Mouse (Mus musculus) central nervous system, embryonic 18 days (tissue): Measurements from ENCODE around the gene Spata25. TPM values are rescaled to one million over a fixed set of nuclear protein-coding genes. Genes with fewer than 3 reads are reported as not detected.

Source experiments
- polyA plus RNA-seq: library from polyadenylated mRNA; depleted of rRNA; stranded (reverse); fragments of >200 nt; gene quantifications from 2 replicates; pipeline ENCODE4 v1.2.3, GENCODE M21; 2012; rRNA removed

The Spata25 gene
- polyA plus RNA-seq: 0.12 TPM in 1 of 2 replicates, not detected in the other

DNA sequence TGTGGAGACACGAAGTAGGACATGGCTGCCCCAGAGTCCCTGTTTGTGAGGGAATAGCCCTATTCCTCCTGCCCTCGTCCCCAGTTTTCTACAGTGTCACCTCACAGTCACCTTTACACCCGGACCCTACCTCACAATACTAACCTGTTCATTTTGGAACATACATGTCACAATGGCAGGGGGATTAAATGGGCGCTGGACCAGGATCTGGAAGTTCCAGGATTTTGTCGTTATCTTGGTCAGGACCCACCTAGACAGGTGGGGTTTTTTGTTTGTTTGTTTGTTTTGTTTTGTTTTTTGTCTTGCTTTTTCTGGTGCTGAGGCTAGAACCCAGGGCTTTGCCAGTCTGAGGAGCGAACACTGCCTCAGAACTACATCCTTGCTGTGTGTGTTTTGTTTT, at the start of gene Spata25:
Gene Spata25 (minus strand): TSS at position 101 of the 400 bp plus-strand sequence.

DNA sequence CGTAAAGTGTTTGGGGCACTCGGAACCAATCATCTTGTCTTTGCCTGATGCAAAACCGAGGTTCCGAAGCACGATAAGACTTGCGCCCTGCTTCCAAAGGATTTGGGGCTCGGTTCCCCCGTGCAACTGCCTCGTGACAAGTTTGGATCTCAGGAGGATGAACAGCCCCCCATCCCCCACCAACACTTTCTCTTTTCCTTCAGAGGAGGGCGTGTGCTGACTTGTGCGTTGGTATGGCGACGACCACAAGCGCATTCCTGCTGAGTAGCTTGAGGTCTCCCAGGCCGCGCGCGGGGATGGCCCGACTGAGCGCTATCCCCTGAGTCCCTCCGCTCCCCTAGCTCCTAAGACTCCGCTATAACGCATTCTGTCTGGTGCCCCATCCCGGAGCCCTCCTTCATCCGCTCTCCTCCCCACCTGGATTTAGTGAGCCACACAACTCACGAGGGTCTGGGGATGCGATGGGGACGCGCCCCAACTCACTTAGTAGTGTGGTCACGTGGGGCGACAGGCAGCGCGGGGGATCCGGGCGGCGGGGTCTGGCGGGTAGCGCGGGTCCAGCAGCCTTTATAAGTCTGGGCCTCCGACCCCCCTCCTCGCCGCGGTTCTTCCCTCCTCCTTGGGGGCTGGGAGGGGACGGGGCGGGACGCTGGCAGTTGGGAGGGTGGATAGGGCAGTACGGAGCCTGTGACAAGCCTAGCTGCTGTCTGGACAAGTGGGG, 28.9 kb upstream of the Spata25 start, which contains the start of gene Pltp:
Gene Pltp (minus strand): TSS at position 611 of the 721 bp plus-strand sequence.

DNA sequence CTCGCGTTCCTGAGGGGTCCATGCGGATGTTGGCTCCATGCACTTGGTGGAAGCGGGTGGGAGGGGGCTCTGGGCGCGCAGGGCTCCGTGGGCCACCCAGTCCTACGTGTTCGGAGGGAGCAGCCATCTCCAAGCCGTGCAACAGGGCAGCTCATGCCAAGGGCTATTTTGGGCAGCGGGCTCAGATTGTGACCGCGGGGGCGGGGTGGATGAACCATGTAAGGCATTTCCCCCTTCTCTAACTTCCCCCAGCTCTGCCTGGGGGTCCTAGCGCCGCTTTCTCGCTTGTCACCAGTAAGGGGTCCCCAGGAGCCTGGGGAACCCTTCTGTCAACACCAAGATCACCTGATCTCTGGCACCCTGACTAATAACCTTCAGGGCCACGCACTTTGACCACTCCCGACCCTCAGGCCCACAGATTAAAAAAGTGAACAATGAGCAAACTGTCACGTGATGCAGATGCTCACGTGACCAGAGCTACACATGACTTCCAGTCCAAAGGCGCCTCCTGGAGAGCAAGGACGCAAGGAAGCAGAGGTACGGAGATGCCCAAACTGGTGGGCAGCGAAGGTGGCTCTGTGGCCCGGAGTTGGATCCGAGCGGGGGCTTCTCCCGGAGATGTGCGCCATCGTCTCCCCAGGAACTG, 5.1 kb upstream of the Spata25 start, which contains the start of gene Neurl2:
Gene Neurl2 (minus strand): TSS at position 143 of the 646 bp plus-strand sequence.

DNA sequence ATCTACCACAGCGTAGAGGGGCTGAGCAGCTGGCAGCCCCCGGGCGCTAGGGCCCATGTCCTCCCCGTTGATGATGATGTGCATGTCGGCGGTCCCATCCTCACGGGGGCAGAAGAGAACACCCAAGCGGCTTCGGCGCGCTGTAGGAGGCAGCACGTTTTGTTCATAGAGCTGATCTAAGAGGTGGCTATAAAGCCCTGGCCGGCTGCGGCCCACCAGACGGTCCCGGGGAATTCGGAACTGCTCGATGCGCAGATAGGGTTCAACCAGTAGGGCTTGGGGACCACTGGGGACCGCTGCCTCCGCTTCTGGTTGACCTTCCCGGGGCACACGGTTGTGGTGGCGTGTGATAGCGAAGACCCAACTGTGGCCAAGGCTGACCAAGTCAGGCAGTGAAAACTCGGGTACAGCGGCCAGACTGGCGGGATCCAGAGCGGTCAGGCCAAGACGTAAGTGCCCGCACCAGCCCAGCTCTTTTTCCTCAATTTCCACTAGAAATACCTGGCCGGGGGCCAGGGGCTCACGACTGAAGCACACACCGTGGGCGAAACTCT, 4.5 kb upstream of the Spata25 start, which contains the start of gene Ctsa:
Gene Ctsa (plus strand): TSS at position 126 of the 554 bp plus-strand sequence.

DNA sequence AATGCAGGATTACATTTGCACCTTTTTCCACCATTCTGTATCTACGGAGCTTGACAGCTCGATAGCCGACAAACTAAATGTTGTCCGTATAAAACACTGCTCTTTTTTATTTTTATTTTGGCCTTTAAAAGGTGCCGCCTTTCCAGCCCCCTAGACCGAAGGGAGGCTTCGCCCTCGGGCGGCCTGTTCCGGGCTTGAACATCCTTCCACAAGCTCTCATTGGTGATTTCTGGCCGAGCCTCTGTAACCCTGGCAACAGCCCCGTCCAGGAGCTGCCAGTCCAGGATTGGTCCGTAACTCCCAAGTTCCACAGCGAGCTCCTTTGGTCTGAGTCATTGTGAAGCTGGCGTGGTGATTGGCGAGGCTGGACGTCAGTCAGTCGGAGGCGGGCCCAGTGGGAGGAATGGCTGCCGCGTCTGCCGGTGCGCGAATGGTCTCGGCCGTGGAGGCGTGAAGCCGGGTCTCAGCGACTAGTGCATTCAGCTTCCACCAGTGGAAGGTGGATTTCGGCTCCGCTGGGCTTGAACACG, 5.6 kb downstream of the Spata25 start, which contains the start of gene Zswim1:
Gene Zswim1 (plus strand): TSS at position 51 of the 530 bp plus-strand sequence.

DNA sequence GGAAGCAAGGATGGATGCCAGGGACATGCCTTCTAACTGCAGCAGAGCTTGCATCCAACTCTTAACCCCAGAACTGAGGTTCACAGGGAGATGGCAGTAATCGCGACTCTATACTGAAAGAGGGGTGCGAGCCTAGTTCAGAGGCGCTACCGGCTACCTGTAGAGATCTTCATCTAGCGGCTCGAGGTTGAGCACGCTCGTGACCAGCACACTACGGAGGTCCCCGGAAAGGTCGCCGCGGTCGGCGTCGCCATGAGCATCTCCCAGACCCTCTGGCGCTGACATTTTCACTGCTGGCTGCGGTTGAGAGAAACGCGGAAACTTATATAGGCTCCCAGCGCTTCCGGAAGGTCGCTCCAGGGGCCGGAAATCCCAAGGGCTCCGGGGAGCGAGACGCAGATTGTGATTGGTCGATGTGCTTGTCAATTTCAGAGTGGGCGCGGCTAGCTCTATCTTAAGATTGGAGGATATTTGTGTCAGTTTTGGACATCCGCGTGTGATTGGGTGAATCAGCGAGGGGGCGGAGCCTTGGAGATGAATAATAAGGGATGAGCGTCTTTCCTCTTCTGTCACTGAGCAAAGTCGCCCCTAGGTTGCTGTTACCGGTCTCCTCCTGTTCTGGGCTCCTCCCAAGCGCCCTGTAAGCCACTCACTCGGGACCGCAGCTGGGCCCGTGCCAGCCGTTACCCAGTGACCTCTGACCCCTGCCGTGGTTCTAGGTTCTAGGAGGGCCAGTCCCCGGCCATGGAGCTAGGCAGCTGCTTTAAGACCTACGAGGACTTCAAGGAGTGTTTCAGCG, 23.6 kb downstream of the Spata25 start, which contains the start of the genes Acot8 and Zswim3:
Gene Acot8 (minus strand): TSS at position 350 of the 799 bp plus-strand sequence.
Gene Zswim3 (plus strand): TSS at position 566 of the 799 bp plus-strand sequence.

GRCm38 (mm10) chr2:164785481-164786387, 42.6 kb downstream of the Spata25 start, which contains the start of gene Snx21:
Gene Snx21, plus strand, starts transcription at chr2:164785823.

GRCm38 (mm10) chr2:164779481-164780086, 48.8 kb downstream of the Spata25 start, which contains the start of gene Tnnc2:
Gene Tnnc2, minus strand, starts transcription at chr2:164779967.

Other genes with a start within 250 kb of the Spata25 start
- gene Wfdc6a, start 243.1 kb downstream of the Spata25 start, polyA plus RNA-seq: 0.15 TPM in 1 of 2 replicates, not detected in the other
- gene Eppin, start 234.9 kb downstream of the Spata25 start, polyA plus RNA-seq: not detected in 2 replicates
- not detected in 2 replicates for gene Wfdc6b, start 215.0 kb downstream of the Spata25 start, polyA plus RNA-seq
- gene Wfdc8, start 214.9 kb downstream of the Spata25 start, polyA plus RNA-seq: not detected in 2 replicates
- not detected in 2 replicates for gene Wfdc16, start 189.7 kb downstream of the Spata25 start, polyA plus RNA-seq
- gene Wfdc10, start 172.5 kb downstream of the Spata25 start, polyA plus RNA-seq: 0.21 TPM in 1 of 2 replicates, not detected in the other
- not detected in 2 replicates for gene Wfdc9, start 172.0 kb downstream of the Spata25 start, polyA plus RNA-seq
- gene Wfdc11, start 154.4 kb downstream of the Spata25 start, polyA plus RNA-seq: not detected in 2 replicates
- not detected in 2 replicates for gene Wfdc13, start 143.4 kb downstream of the Spata25 start, polyA plus RNA-seq
- gene Spint4, start 130.0 kb downstream of the Spata25 start, polyA plus RNA-seq: not detected in 2 replicates
- not detected in 2 replicates for gene Spint5, start 113.2 kb downstream of the Spata25 start, polyA plus RNA-seq
- gene Wfdc3, start 82.6 kb downstream of the Spata25 start, polyA plus RNA-seq: 1.0 and 1.3 TPM in 2 replicates
- 51.1 and 51.2 TPM in 2 replicates for gene Dnttip1, start 82.6 kb downstream of the Spata25 start, polyA plus RNA-seq
- 38.6 and 43.3 TPM in 2 replicates for gene Ube2c, start 58.6 kb downstream of the Spata25 start, polyA plus RNA-seq
- gene Tnnc2, start 48.6 kb downstream of the Spata25 start, polyA plus RNA-seq: 1.3 and 106 TPM in 2 replicates
- 47.2 TPM in 2 replicates for gene Snx21, start 42.7 kb downstream of the Spata25 start, polyA plus RNA-seq
- 28.9 and 30.7 TPM in 2 replicates for gene Acot8, start 23.7 kb downstream of the Spata25 start, polyA plus RNA-seq
- gene Zswim3, start 23.4 kb downstream of the Spata25 start, polyA plus RNA-seq: 9.1 and 9.4 TPM in 2 replicates
- 8.7 and 11.1 TPM in 2 replicates for gene Zswim1, start 5.9 kb downstream of the Spata25 start, polyA plus RNA-seq
- 116 TPM in 2 replicates for gene Ctsa, start 4.3 kb upstream of the Spata25 start, polyA plus RNA-seq
- 5.8 and 5.9 TPM in 2 replicates for gene Neurl2, start 4.9 kb upstream of the Spata25 start, polyA plus RNA-seq
- 45.2 and 48.1 TPM in 2 replicates for gene Pltp, start 29.2 kb upstream of the Spata25 start, polyA plus RNA-seq
- gene Pcif1, start 50.8 kb upstream of the Spata25 start, polyA plus RNA-seq: 46.2 and 47.4 TPM in 2 replicates
- gene Zfp335, start 83.2 kb upstream of the Spata25 start, polyA plus RNA-seq: 35.8 and 40.0 TPM in 2 replicates
- 8.3 and 18.9 TPM in 2 replicates for gene Mmp9, start 112.2 kb upstream of the Spata25 start, polyA plus RNA-seq
- 145 and 147 TPM in 2 replicates for gene Slc12a5, start 132.3 kb upstream of the Spata25 start, polyA plus RNA-seq
- gene Ncoa5, start 206.3 kb upstream of the Spata25 start, polyA plus RNA-seq: 122 and 127 TPM in 2 replicates
- 4.4 and 5.0 TPM in 2 replicates for gene Cd40, start 227.1 kb upstream of the Spata25 start, polyA plus RNA-seq